Comparison of ENCODE assay signal across 11 mouse cellular contexts in the genomic region with DNA sequence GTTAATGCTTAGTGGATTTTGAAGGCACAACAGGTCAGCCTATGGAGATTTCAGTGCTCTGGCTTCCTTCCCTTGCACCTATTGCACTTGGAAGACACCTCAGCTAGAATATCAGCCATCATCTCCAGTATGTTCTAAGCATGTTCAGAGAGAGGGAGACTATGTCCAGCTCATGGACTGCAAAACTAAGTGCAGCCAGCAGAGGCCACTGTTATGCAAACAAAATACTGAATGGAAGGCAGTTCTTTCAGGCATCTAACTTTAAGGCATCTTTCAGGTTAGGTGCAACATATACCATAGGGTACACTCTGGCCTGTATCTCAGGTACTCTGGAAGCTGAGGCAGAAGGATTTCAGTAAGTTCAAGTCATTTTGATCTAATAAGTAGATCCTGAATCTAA. TPM values are rescaled to one million over a fixed set of nuclear protein-coding genes. Genes with fewer than 3 reads are reported as not detected.
A peak's percentile ranks its signal among the peaks of the same experiment; 100 is the strongest.
DNase-seq lines count a peak whose midpoint lies in the region; ATAC-seq and TF ChIP-seq lines count a peak whose summit lies in the region.
"Had no signal": no experiment of that assay in that cellular context is flagged by ENCODE, and none has a peak within 500 bp of the region (broad histone marks: within the 10 kb centered on the region; RNA-seq: fewer than 3 reads in every experiment).

No protein-coding gene starts in this region.

- H3K36me3 ChIP-seq in intestine, embryonic 14.5 days (ENCODE audit: control insufficient read depth, insufficient read depth, low read length), result no peaks in the 10 kb centered on the region
- no peaks in the 10 kb centered on the region for H3K36me3 ChIP-seq in intestine, embryonic 16.5 days (ENCODE audit: control insufficient read depth, insufficient read depth, low read length)
- H3K36me3 ChIP-seq in ES-E14 (ENCODE audit: control insufficient read depth, insufficient read depth, low read length, poor library complexity, severe bottlenecking), result no peaks in the 10 kb centered on the region
- no peaks in the 10 kb centered on the region for H3K36me3 ChIP-seq in kidney, adult 2 months (ENCODE audit: control insufficient read depth, insufficient read depth, low read length)
- H3K36me3 ChIP-seq: embryonic facial prominence, embryonic 15.5 days; limb, embryonic 15.5 days; stomach, embryonic 15.5 days had no signal

- H3K27ac ChIP-seq in intestine, embryonic 14.5 days (ENCODE audit: low read depth), result no peak overlapping the region
- H3K27ac ChIP-seq in intestine, embryonic 16.5 days (ENCODE audit: low read length), result no peak overlapping the region
- H3K27ac ChIP-seq in ES-E14 (ENCODE audit: insufficient read depth, low read depth, low read length, poor library complexity, severe bottlenecking), result no peak overlapping the region
- H3K27ac ChIP-seq in kidney, adult 2 months (ENCODE audit: insufficient read depth, low read depth, low read length), result no peak overlapping the region
- H3K27ac ChIP-seq: embryonic facial prominence, embryonic 15.5 days; limb, embryonic 15.5 days; stomach, embryonic 15.5 days had no signal

- in situ Hi-C loops in ES-E14 (cut with MboI; ENCODE audit: low sequenced_read_pairs in 2 of 2, unreplicated experiment in 2 of 2), result no loop called here

- H3K4me3 ChIP-seq in intestine, embryonic 14.5 days (ENCODE audit: low read depth, low read length), result no peak overlapping the region
- no peak overlapping the region for H3K4me3 ChIP-seq in intestine, embryonic 16.5 days (ENCODE audit: low read length)
- H3K4me3 ChIP-seq in ES-E14 (ENCODE audit: insufficient read depth in 1 of 2, low read depth in 1 of 2, low read length in 2 of 2, poor library complexity in 1 of 2, severe bottlenecking in 1 of 2), result no peak overlapping the region
- H3K4me3 ChIP-seq in kidney, adult 2 months (ENCODE audit: insufficient read depth, low read depth, low read length), result no peak overlapping the region
- H3K4me3 ChIP-seq: embryonic facial prominence, embryonic 15.5 days; limb, embryonic 15.5 days; stomach, embryonic 15.5 days had no signal

- peak; percentile 45 for TF ChIP-seq CTCF in kidney, adult 2 months (conservative IDR thresholded peaks at IDR 0.05; ENCODE audit: insufficient read depth, insufficient read length, low read depth, low read length)

- no peak overlapping the region for H3K9ac ChIP-seq in intestine, embryonic 14.5 days (ENCODE audit: low read length)
- H3K9ac ChIP-seq in intestine, embryonic 16.5 days (ENCODE audit: low read depth, low read length), result no peak overlapping the region
- no peak overlapping the region for H3K9ac ChIP-seq in ES-E14 (ENCODE audit: insufficient read depth, low read depth, low read length, poor library complexity, severe bottlenecking)
- H3K9ac ChIP-seq: embryonic facial prominence, embryonic 15.5 days; limb, embryonic 15.5 days; stomach, embryonic 15.5 days had no signal

- H3K4me1 ChIP-seq in intestine, embryonic 14.5 days (replicated peaks; ENCODE audit: control insufficient read depth, insufficient read depth, low read length), result no peaks in the 10 kb centered on the region
- no peaks in the 10 kb centered on the region for H3K4me1 ChIP-seq in intestine, embryonic 16.5 days (ENCODE audit: control insufficient read depth, insufficient read depth, low read length)
- no peaks in the 10 kb centered on the region for H3K4me1 ChIP-seq in ES-E14 (ENCODE audit: control insufficient read depth in 2 of 2, insufficient read depth in 2 of 2, low read length in 2 of 2, poor library complexity in 1 of 2)
- no peaks in the 10 kb centered on the region for H3K4me1 ChIP-seq in kidney, adult 2 months (ENCODE audit: control insufficient read depth, insufficient read depth, low read length)
- H3K4me1 ChIP-seq: embryonic facial prominence, embryonic 15.5 days; limb, embryonic 15.5 days; stomach, embryonic 15.5 days had no signal

- peak; percentile 70 for DNase-seq in intestine, embryonic 14.5 days (ENCODE audit: low spot score)
- no peak for DNase-seq in ES-E14 (ENCODE audit: low read depth, low spot score)
- DNase-seq in adrenal gland, postnatal 10 days, result peak; percentile 55
- DNase-seq in kidney, adult 2 months, result peak; percentile 63
- DNase-seq in lung, postnatal 25 days (ENCODE audit: low spot score), result peak; percentile 43
- DNase-seq in spleen, postnatal 36 days (ENCODE audit: low spot score in 2 of 2), result peak; percentile 41 to 52
- no peak for DNase-seq in c-Kit-positive CD71-positive TER-119-positive erythroid progenitor cells, embryonic 14.5 days (ENCODE audit: low spot score)

- ATAC-seq in intestine, embryonic 14.5 days (replicated peaks; ENCODE audit: low FRiP score, low TSS enrichment, low read depth), result no peak
- ATAC-seq in intestine, embryonic 16.5 days, result no peak

- no peaks in the 10 kb centered on the region for H3K9me3 ChIP-seq in intestine, embryonic 14.5 days (ENCODE audit: control insufficient read depth, low read length)
- H3K9me3 ChIP-seq in intestine, embryonic 16.5 days (ENCODE audit: control insufficient read depth, low read length), result no peaks in the 10 kb centered on the region
- no peaks in the 10 kb centered on the region for H3K9me3 ChIP-seq in ES-E14 (ENCODE audit: control insufficient read depth, insufficient read depth, low read depth, low read length)
- H3K9me3 ChIP-seq: embryonic facial prominence, embryonic 15.5 days; limb, embryonic 15.5 days; stomach, embryonic 15.5 days had no signal

- H3K27me3 ChIP-seq in intestine, embryonic 14.5 days (replicated peaks; ENCODE audit: control insufficient read depth, insufficient read depth, low read length), result no peaks in the 10 kb centered on the region
- no peaks in the 10 kb centered on the region for H3K27me3 ChIP-seq in intestine, embryonic 16.5 days (replicated peaks; ENCODE audit: control insufficient read depth, insufficient read depth, low read length)
- H3K27me3 ChIP-seq in kidney, adult 2 months (replicated peaks; ENCODE audit: control insufficient read depth, insufficient read depth, low read length), result no peaks in the 10 kb centered on the region
- H3K27me3 ChIP-seq: embryonic facial prominence, embryonic 15.5 days; limb, embryonic 15.5 days; stomach, embryonic 15.5 days had no signal

- no peak overlapping the region for H3K4me2 ChIP-seq in intestine, embryonic 14.5 days (ENCODE audit: low read length)
- H3K4me2 ChIP-seq in intestine, embryonic 16.5 days (ENCODE audit: low read depth, low read length), result no peak overlapping the region
- H3K4me2 ChIP-seq: embryonic facial prominence, embryonic 15.5 days; limb, embryonic 15.5 days; stomach, embryonic 15.5 days had no signal

- no peak for TF ChIP-seq POLR2A in kidney, adult 2 months (IDR thresholded peaks at IDR 0.05; ENCODE audit: low read depth, low read length)

TF ChIP-seq in ES-E14, 5 proteins besides CTCF, POLR2A, EP300 and RAD21:
- TF ChIP-seq CHD2 (IDR thresholded peaks at IDR 0.05; ENCODE audit: low read depth, low read length) (no peak), ZC3H11A (IDR thresholded peaks at IDR 0.05; ENCODE audit: borderline replicate concordance, low read depth, low read length) (peak; percentile 64; the same call in 1 of the 2 replicates)
TF ChIP-seq in ES-E14: peak in this region for 1.

RNA-seq across cellular contexts. Expression of a gene that starts 19.1 kb away (rescaled TPM):
- polyA plus RNA-seq in intestine, embryonic 14.5 days (2014; fragmentation: Nextera tagmentation; extraction: Ambion mirVana), result 0.12 and 0.18 TPM in 2 replicates
- polyA plus RNA-seq in intestine, embryonic 16.5 days (2015; fragmentation: Nextera tagmentation; extraction: Ambion mirVana), result 0.10 and 0.37 TPM in 2 replicates
- 0.09 and 0.11 TPM in 2 replicates for total RNA-seq in ES-E14 (2012; rRNA removed)
- 1 to 10 TPM in 1 of 2 experiments, under 1 TPM in 1; 0.48 to 1.2 TPM for total RNA-seq in adrenal gland, postnatal 10 days (2021)
- polyA plus RNA-seq in kidney, adult 2 months (2012; rRNA removed), result not detected in 2 replicates
- polyA plus RNA-seq: embryonic facial prominence, embryonic 15.5 days had no signal

RNA-seq across cellular contexts. Expression of a gene that starts 24.8 kb away (rescaled TPM):
- 6.7 and 9.6 TPM in 2 replicates for polyA plus RNA-seq in intestine, embryonic 14.5 days (2014; fragmentation: Nextera tagmentation; extraction: Ambion mirVana)
- polyA plus RNA-seq in intestine, embryonic 16.5 days (2015; fragmentation: Nextera tagmentation; extraction: Ambion mirVana), result 4.6 and 6.3 TPM in 2 replicates
- 4.6 and 6.4 TPM in 2 replicates for total RNA-seq in ES-E14 (2012; rRNA removed)
- not detected for total RNA-seq in adrenal gland, postnatal 10 days (2021)
- 43.5 and 52.5 TPM in 2 replicates for polyA plus RNA-seq in kidney, adult 2 months (2012; rRNA removed)

Comparison
In these comparisons a context has a peak if more than half of its experiments do, and no peak if none do; other contexts are left out.
1. DNase-seq: peak in intestine, embryonic 14.5 days (single experiment), adrenal gland, postnatal 10 days (single experiment), kidney, adult 2 months (single experiment), lung, postnatal 25 days (single experiment) and spleen, postnatal 36 days (2 of 2); none in ES-E14 (single experiment) and c-Kit-positive CD71-positive TER-119-positive erythroid progenitor cells, embryonic 14.5 days (single experiment).